Mouse (Mus musculus) limb, embryonic 11.5 days (tissue): ENCODE results near the gene Mok. TPM values are rescaled to one million over a fixed set of nuclear protein-coding genes. Genes with fewer than 3 reads are reported as not detected.

ENCODE experiments used
- ATAC-seq: fragments of 200-750 bp; cut with Nextera tagmentation; 2 replicates; pipeline ENCODE4 v1.8.0; 2017; ENCODE audit warnings: low read depth; ENCODE audit not compliant: insufficient number of reproducible peaks, low FRiP score, low TSS enrichment
- DNase-seq: peaks from one replicate; pipeline ENCODE4 v3.0.0-alpha.2; 2015; ENCODE audit warnings: low spot score
- H3K27ac ChIP-seq: fragments of 300-500 bp; sonication (generic); replicated peaks from 2 replicates; pipeline ENCODE4 v1.5.1; 2014; ENCODE audit warnings: low read depth, mild to moderate bottlenecking, low read length
- H3K27me3 ChIP-seq: fragments of 300-500 bp; sonication (generic); 2 replicates; pipeline ENCODE4 v1.6.1; 2014; ENCODE audit warnings: mild to moderate bottlenecking, low read length, mixed read lengths; ENCODE audit not compliant: control insufficient read depth, insufficient read depth
- H3K36me3 ChIP-seq: fragments of 300-500 bp; sonication (generic); 2 replicates; pipeline ENCODE4 v1.6.1; 2014; ENCODE audit warnings: mild to moderate bottlenecking, low read length, moderate library complexity, mixed read lengths; ENCODE audit not compliant: control insufficient read depth, insufficient read depth
- H3K4me1 ChIP-seq: fragments of 300-500 bp; sonication (generic); 2 replicates; pipeline ENCODE4 v1.6.1; 2014; ENCODE audit warnings: low read length, mixed read lengths; ENCODE audit not compliant: control insufficient read depth, insufficient read depth
- H3K4me2 ChIP-seq: fragments of 300-500 bp; sonication (generic); 2 replicates; pipeline ENCODE4 v1.6.1; 2014; ENCODE audit warnings: low read depth, mild to moderate bottlenecking, moderate library complexity; ENCODE audit not compliant: severe bottlenecking
- H3K4me3 ChIP-seq: fragments of 300-500 bp; sonication (generic); 2 replicates; pipeline ENCODE4 v1.5.1; 2014; ENCODE audit warnings: low read depth, low read length
- H3K9ac ChIP-seq: fragments of 300-500 bp; sonication (generic); 2 replicates; pipeline ENCODE4 v1.6.1; 2014; ENCODE audit warnings: mild to moderate bottlenecking, low read length
- H3K9me3 ChIP-seq: fragments of 300-500 bp; sonication (generic); 2 replicates; pipeline ENCODE4 v1.6.1; 2016; ENCODE audit warnings: low read length; ENCODE audit not compliant: control insufficient read depth
- WGBS: fragments of 180-500 bp; shearing (Covaris S2); extraction: QIAGEN DNeasy Blood & Tissue Kit; methylation state at CpG from one replicate; pipeline ENCODE4 v1.1.7; 2014; 5-methylcytosine and 5-hydroxymethylcytosine counted together
- polyA plus RNA-seq: library from polyadenylated mRNA; unstranded; fragments of >200 nt; fragmentation: Nextera tagmentation; extraction: Ambion mirVana; gene quantifications from 2 replicates; pipeline ENCODE4 v1.2.1, GENCODE M21; 2014

The Mok gene
- polyA plus RNA-seq, 1 experiment from 2014 or later = 7.1 TPM

- no peak overlapping the region for H3K27ac ChIP-seq
- DNase-seq = no peak
- 88% methylated on average over 5 of the region's 5 CpGs for WGBS
- no peak overlapping the region for H3K4me2 ChIP-seq
- no peaks in the 10 kb centered on the region for H3K27me3 ChIP-seq
- H3K4me3 ChIP-seq = no peak overlapping the region
- no peak for ATAC-seq
- no peak overlapping the region for H3K9ac ChIP-seq
- 0 out of 2 replicates have a peak, but pooled peaks cover 2% of the 10 kb centered on the region for H3K4me1 ChIP-seq
- peaks cover 2% of the 10 kb centered on the region; the same call in 1 of the 2 replicates for H3K36me3 ChIP-seq
- H3K9me3 ChIP-seq = no peaks in the 10 kb centered on the region
Observed at GRCm38 (mm10) chr12:110808848-110809247, 31.9 kb downstream of the Mok start.

- DNase-seq (no peak), ATAC-seq (no peak)
- 91% methylated on average over 10 of the region's 10 CpGs for WGBS
- Histone ChIP-seq H3K27ac (no peak overlapping the region), H3K4me1 (0 out of 2 replicates have a peak, but pooled peaks cover 2% of the 10 kb centered on the region), H3K4me3 (no peak overlapping the region), H3K36me3 (peaks cover 2% of the 10 kb centered on the region; the same call in 1 of the 2 replicates), H3K9me3 (no peaks in the 10 kb centered on the region), H3K27me3 (no peaks in the 10 kb centered on the region), H3K4me2 (no peak overlapping the region), H3K9ac (no peak overlapping the region)
Observed at GRCm38 (mm10) chr12:110808430-110808829, 32.3 kb downstream of the Mok start.

- DNase-seq (no peak), ATAC-seq (no peak)
- no peak overlapping the region for H3K4me2 ChIP-seq
- no peak overlapping the region for H3K4me3 ChIP-seq
- H3K27me3 ChIP-seq = no peaks in the 10 kb centered on the region
- no peaks in the 10 kb centered on the region for H3K36me3 ChIP-seq
- 0 out of 2 replicates have a peak, but pooled peaks cover 2% of the 10 kb centered on the region for H3K4me1 ChIP-seq
- WGBS = 82% methylated on average over 3 of the region's 3 CpGs
- no peaks in the 10 kb centered on the region for H3K9me3 ChIP-seq
- H3K27ac ChIP-seq = no peak overlapping the region
- no peak overlapping the region for H3K9ac ChIP-seq
Observed at GRCm38 (mm10) chr12:110806301-110806970, 34.3 kb downstream of the Mok start.

GRCm38 (mm10) chr12:110804261-110804660 lies 36.5 kb downstream of the Mok start:
- H3K27me3 ChIP-seq = no peaks in the 10 kb centered on the region

GRCm38 (mm10) chr12:110802674-110803297 lies 38.0 kb downstream of the Mok start:
- WGBS = 89% methylated on average over 5 of the region's 5 CpGs
- no peaks in the 10 kb centered on the region for H3K36me3 ChIP-seq
- no peak overlapping the region for H3K9ac ChIP-seq

More at GRCm38 (mm10) chr12:110804261-110804660, 36.5 kb downstream of the Mok start:
- Histone ChIP-seq H3K36me3 (no peaks in the 10 kb centered on the region), H3K4me2 (no peak overlapping the region), H3K9ac (no peak overlapping the region), H3K4me1 (0 out of 2 replicates have a peak, but pooled peaks cover 2% of the 10 kb centered on the region), H3K27ac (no peak overlapping the region), H3K4me3 (no peak overlapping the region), H3K9me3 (no peaks in the 10 kb centered on the region)
- DNase-seq (peak; percentile 34), ATAC-seq (no peak)
- WGBS = 54% methylated on average over 10 of the region's 10 CpGs

GRCm38 (mm10) chr12:110801876-110802464 lies 38.8 kb downstream of the Mok start:
- no peak overlapping the region for H3K27ac ChIP-seq
- H3K36me3 ChIP-seq = no peaks in the 10 kb centered on the region
- H3K27me3 ChIP-seq = no peaks in the 10 kb centered on the region
- H3K9me3 ChIP-seq = no peaks in the 10 kb centered on the region
- H3K4me1 ChIP-seq = 0 out of 2 replicates have a peak, but pooled peaks cover 2% of the 10 kb centered on the region
- no peak for ATAC-seq
- H3K4me2 ChIP-seq = no peak overlapping the region
- H3K9ac ChIP-seq = no peak overlapping the region
- no peak overlapping the region for H3K4me3 ChIP-seq
- DNase-seq = no peak
- 87% methylated on average over 10 of the region's 10 CpGs for WGBS

More at GRCm38 (mm10) chr12:110802674-110803297, 38.0 kb downstream of the Mok start:
- Histone ChIP-seq H3K27me3 (no peaks in the 10 kb centered on the region), H3K4me2 (no peak overlapping the region), H3K4me3 (no peak overlapping the region), H3K27ac (no peak overlapping the region), H3K9me3 (no peaks in the 10 kb centered on the region), H3K4me1 (0 out of 2 replicates have a peak, but pooled peaks cover 2% of the 10 kb centered on the region)
- DNase-seq (no peak), ATAC-seq (no peak)

GRCm38 (mm10) chr12:110799226-110799625 lies 41.5 kb downstream of the Mok start:
- no peak overlapping the region for H3K9ac ChIP-seq
- ATAC-seq (no peak), DNase-seq (no peak)
- H3K27me3 ChIP-seq = no peaks in the 10 kb centered on the region
- no peaks in the 10 kb centered on the region; the same call in 1 of the 2 replicates for H3K36me3 ChIP-seq
- H3K4me3 ChIP-seq = no peak overlapping the region
- H3K4me2 ChIP-seq = no peak overlapping the region
- no peaks in the 10 kb centered on the region for H3K9me3 ChIP-seq
- H3K27ac ChIP-seq = no peak overlapping the region
- 0 out of 2 replicates have a peak, but pooled peaks cover under 1% of the 10 kb centered on the region for H3K4me1 ChIP-seq
- 92% methylated on average over 4 of the region's 4 CpGs for WGBS

- DNase-seq (no peak), ATAC-seq (no peak)
- no peaks in the 10 kb centered on the region; the same call in 1 of the 2 replicates for H3K36me3 ChIP-seq
- no peak overlapping the region for H3K9ac ChIP-seq
- no peaks in the 10 kb centered on the region for H3K9me3 ChIP-seq
- H3K4me1 ChIP-seq = no peaks in the 10 kb centered on the region
- no peak overlapping the region for H3K4me2 ChIP-seq
- 89% methylated on average over 10 of the region's 10 CpGs for whole genome bisulfite sequencing
- H3K27me3 ChIP-seq = no peaks in the 10 kb centered on the region
- H3K27ac ChIP-seq = no peak overlapping the region
- no peak overlapping the region for H3K4me3 ChIP-seq
Observed at GRCm38 (mm10) chr12:110797842-110798431, 42.8 kb downstream of the Mok start.
